Mouse (Mus musculus) cerebral cortex, adult 2 months (tissue): ENCODE data around the gene Grk2.

Experiments used
- WGBS: fragments of 180-500 bp; shearing (Covaris S2); methylation state at CpG from one replicate; pipeline ENCODE4 v1.1.7; 2018; 5-methylcytosine and 5-hydroxymethylcytosine counted together

The Grk2 gene

GRCm38 (mm10) chr19:4268566-4269361, 37.3 kb downstream of the Grk2 start, which contains the start of gene Ssh3:
TSS of gene Ssh3 (minus strand) at chr19:4269180.
- WGBS: 11% methylated on average over 46 of the region's 46 CpGs

GRCm38 (mm10) chr19:4265956-4266355, 40.1 kb downstream of the Grk2 start:
- 78% methylated on average over 4 of the region's 4 CpGs for WGBS

DNA sequence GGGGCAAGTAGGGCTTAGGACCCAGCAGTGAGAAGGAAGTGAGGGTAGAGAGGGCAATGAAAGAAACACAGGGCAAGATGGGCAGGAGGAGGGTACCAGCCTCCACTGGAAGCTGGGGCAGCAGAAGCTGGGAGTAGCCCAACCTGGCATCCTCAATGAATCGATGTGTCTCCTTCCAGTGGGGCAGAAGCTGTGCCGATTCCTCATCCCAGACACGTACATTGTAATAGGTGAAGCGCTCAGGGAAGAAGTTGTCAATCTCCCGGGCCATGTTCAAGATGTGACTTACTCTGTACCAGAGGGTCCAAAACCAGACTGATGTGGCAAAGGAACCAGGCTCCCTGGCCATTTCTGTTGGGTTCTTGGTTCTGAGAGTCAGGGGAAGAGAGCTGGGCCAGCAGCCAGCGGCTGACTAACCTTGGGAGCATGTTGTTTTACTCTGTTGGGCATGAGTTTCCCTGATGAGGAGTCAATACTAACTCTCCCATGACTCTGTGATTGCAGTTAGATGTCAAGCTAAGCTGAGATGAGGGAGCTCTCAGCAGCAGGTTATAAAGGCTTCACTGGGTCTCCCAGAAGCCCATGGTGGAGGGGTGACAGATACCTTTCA, 41.7 kb downstream of the Grk2 start:
- WGBS: 89% methylated on average over 6 of the region's 6 CpGs

- WGBS: 73% methylated on average over 14 of the region's 14 CpGs
Observed at GRCm38 (mm10) chr19:4263702-4264101, 42.3 kb downstream of the Grk2 start.

DNA sequence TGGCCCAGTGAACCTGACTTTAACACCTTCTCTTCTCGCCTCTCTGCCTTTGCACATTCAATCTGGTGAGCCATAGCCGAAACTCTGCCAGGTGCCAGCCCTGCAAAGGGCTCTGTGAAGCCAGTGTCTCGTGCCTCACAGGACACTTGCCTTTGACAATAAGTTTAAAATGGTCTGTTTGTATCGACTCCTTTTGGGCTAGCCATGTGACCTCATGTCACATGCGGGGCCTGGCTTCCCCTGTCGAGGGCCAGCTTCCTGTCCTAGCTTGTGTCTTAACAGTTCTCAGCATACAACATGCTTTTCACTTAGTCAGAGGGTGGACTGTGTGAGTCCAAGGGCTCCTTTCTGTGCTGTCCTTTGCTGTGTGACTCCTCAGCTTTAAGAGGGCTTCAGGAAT, 43.3 kb downstream of the Grk2 start:
- 67% methylated on average over 6 of the region's 6 CpGs for WGBS

GRCm38 (mm10) chr19:4261038-4261698, 44.9 kb downstream of the Grk2 start:
- 70% methylated on average over 8 of the region's 8 CpGs for WGBS

DNA sequence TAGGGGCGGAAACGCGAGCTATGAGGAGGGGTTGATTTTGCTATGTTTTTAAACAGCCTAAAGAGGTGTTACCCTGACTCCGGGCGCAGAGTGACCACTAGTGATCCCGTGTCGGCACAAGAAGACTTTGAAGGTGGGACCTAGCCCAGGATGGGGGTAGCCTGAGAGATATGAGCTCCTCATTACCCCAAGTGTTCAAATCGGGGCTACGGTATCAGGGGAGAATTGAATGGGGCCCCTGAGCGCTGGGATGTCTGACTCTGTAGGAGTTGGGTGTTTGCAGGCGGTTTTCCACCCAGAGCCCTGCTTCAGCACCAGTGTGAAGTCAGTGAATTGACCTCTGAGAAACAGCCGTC, 48.1 kb downstream of the Grk2 start:
- 14% methylated on average over 12 of the region's 12 CpGs for WGBS

DNA sequence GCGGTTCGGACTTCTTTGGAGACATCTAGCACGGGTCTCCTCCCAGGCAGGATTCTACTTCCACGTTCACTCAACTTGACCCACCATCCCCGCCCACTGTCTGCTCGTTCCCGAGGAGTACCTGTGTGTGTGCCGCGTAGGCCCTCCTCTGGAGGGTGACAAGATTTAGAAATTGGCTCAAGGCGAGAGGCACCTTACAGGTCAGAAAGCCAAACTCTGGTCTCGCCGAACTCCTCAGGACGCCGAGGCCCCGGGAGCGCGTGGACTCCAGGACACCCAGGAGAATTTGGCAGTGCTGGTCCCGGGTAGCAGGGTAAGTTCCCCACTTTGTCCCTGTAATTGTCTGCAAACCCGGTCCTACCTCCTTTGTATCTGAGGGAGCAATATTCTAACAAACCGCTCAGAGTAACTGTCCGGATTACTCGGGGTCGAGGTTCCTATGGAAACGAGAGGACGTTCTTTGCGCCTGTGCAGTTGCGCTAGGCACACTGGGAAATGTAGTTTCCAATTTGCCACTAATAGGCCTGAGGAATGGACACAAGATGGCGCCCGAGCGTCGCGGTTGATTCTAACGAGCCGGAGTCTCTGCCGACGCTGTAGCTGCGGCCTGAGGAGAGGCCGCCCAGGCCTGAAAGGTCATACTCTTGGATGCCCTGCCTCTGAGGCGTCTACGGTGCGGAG, 48.7 kb downstream of the Grk2 start:
- WGBS: under 1% methylated on average over 41 of the region's 41 CpGs

- 80% methylated on average over 11 of the region's 11 CpGs for WGBS
Observed at GRCm38 (mm10) chr19:4255583-4256162, 50.3 kb downstream of the Grk2 start.

DNA sequence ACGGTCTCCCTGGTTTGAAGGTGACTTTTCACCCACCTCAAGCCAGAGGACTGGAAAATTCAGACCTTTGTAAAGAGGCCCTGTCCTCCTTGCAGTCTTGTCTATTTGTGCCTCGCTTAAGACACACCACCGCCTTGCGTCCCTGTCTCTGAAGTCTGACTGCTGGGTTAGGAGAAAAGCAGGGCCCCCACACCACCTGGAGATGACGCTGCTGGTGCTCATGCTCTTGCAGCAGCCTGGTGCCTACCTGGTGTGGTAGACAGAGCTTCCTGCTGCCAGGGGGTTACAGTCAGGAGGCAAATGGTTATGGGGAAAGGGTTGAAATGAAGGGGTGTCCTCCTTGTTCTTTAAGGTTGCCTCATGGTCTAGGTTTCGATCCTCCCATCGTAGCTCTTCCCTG, 51.8 kb downstream of the Grk2 start:
- WGBS: 93% methylated on average over 7 of the region's 7 CpGs

DNA sequence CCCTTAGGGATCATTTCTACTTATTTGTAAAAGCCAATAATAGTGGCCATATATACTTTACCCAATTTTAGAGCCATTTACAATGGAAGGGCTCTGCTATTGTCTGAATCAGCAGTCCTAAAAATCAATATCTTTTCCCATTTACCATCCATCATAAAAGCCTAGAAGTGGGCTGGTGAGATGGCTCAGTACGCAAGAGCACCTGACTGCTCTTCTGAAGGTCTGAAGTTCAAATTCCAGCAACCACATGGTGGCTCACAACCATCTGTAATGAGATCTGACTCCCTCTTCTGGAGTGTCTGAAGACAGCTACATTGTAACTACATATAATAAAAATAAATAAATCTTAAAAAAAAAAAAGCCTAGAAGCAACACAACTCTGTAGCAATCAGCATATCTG, 57.3 kb downstream of the Grk2 start:
- WGBS: 95% methylated on average over 1 of the region's 1 CpGs

GRCm38 (mm10) chr19:4247010-4247409, 59.0 kb downstream of the Grk2 start:
- WGBS: 60% methylated on average over 1 of the region's 1 CpGs

GRCm38 (mm10) chr19:4244775-4245174, 61.2 kb downstream of the Grk2 start:
- 96% methylated on average over 6 of the region's 6 CpGs for WGBS

DNA sequence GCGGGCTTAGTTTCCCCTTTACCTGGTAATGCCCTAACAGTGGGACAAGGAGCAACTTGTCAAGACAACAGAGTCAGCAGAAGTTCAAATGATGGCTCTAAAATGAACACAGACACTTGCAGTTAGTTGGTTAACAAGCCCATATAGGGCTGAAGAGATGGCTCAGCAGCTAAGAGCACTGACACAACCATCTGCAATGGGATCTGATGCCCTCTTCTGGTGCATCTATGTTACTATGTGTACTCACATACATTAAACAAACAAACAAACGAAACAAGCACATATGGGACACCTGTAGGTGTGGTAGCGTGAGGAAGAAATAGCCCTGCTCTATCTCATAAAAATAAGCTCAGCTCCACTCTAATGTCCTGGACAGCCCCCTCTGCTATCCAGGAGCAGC, 63.6 kb downstream of the Grk2 start:
- WGBS: 73% methylated on average over 3 of the region's 3 CpGs

DNA sequence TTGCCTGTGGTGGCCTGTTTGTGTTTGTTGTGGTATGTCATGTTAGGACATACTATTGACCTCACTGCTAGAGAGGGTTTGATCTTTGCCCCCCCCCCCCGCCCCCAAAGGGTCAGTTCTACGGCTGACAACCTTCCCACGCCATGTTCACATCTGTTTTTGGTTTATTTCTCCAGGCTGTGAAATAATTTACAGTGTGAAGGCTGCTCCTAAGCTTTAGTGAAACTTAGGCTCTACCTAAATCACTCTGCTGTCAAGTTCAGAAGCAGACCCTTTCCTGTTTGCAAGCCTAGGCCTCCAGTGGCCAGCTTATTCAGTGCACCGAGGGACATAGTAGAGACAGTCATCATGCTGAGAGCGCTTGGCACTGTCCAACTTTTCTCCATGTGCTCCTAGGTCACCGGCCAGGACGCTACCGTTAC, 65.8 kb downstream of the Grk2 start:
- WGBS: 75% methylated on average over 8 of the region's 8 CpGs
